Mouse (Mus musculus): Measurements from ENCODE around the gene Macrod1. TPM values are rescaled to one million over a fixed set of nuclear protein-coding genes. Genes with fewer than 3 reads are reported as not detected.
"Not testable (repeated sequence)": the region's sequence is repeated elsewhere in the genome, so short reads cannot be mapped to it uniquely, and the experiment has no call there.

Gene Macrod1
- polyA plus RNA-seq, 1 experiment from 2014 or later = 10.7 TPM

- ATAC-seq (ENCODE audit: low FRiP score, low TSS enrichment) = not testable (repeated sequence)
Measured at GRCm38 (mm10) chr19:7053382-7053781, 3.2 kb upstream of the Macrod1 start.

GRCm38 (mm10) chr19:7054772-7055171 is 1.8 kb upstream of the Macrod1 start:
- Histone ChIP-seq H3K9me3 (ENCODE audit: control insufficient read depth, low read length) (no peaks in the 10 kb centered on the region), H3K9ac (ENCODE audit: low read depth, low read length) (no peak overlapping the region), H3K27ac (ENCODE audit: low read depth, low read length) (no peak overlapping the region), H3K4me1 (ENCODE audit: control insufficient read depth, insufficient read depth, low read length) (peaks cover 7% of the 10 kb centered on the region), H3K27me3 (ENCODE audit: control insufficient read depth, insufficient read depth, low read length) (peaks cover 5% of the 10 kb centered on the region; the same call in 1 of the 2 replicates), H3K4me2 (replicated peaks; ENCODE audit: low read depth, low read length) (no peak overlapping the region), H3K36me3 (ENCODE audit: control insufficient read depth, insufficient read depth, low read length) (no peaks in the 10 kb centered on the region), H3K4me3 (ENCODE audit: low read length) (no peak overlapping the region)
- WGBS = 53% methylated on average over 10 of the region's 10 CpGs
- ATAC-seq (ENCODE audit: low FRiP score, low TSS enrichment) = no peak

More at GRCm38 (mm10) chr19:7053382-7053781, 3.2 kb upstream of the Macrod1 start:
- H3K36me3 ChIP-seq (ENCODE audit: control insufficient read depth, insufficient read depth, low read length); H3K9me3 ChIP-seq (ENCODE audit: control insufficient read depth, low read length); H3K27ac ChIP-seq (ENCODE audit: low read depth, low read length); H3K4me2 ChIP-seq (replicated peaks; ENCODE audit: low read depth, low read length); H3K9ac ChIP-seq (ENCODE audit: low read depth, low read length); H3K4me1 ChIP-seq (ENCODE audit: control insufficient read depth, insufficient read depth, low read length); H3K4me3 ChIP-seq (ENCODE audit: low read length); H3K27me3 ChIP-seq (ENCODE audit: control insufficient read depth, insufficient read depth, low read length): not testable (repeated sequence)
- 79% methylated on average over 4 of the region's 4 CpGs for WGBS

- H3K36me3 ChIP-seq (ENCODE audit: control insufficient read depth, insufficient read depth, low read length) = no peaks in the 10 kb centered on the region
- H3K27me3 ChIP-seq (ENCODE audit: control insufficient read depth, insufficient read depth, low read length) = peaks cover 5% of the 10 kb centered on the region; the same call in 1 of the 2 replicates
- H3K9me3 ChIP-seq (ENCODE audit: control insufficient read depth, low read length) = no peaks in the 10 kb centered on the region
- H3K27ac ChIP-seq (ENCODE audit: low read depth, low read length) = no peak overlapping the region
- 56% methylated on average over 3 of the region's 3 CpGs for WGBS
- no peak overlapping the region for H3K4me2 ChIP-seq (replicated peaks; ENCODE audit: low read depth, low read length)
- no peak for ATAC-seq (ENCODE audit: low FRiP score, low TSS enrichment)
- H3K9ac ChIP-seq (ENCODE audit: low read depth, low read length) = no peak overlapping the region
- peaks cover 7% of the 10 kb centered on the region for H3K4me1 ChIP-seq (ENCODE audit: control insufficient read depth, insufficient read depth, low read length)
- no peak overlapping the region for H3K4me3 ChIP-seq (ENCODE audit: low read length)
Measured at GRCm38 (mm10) chr19:7055173-7055572, 1.4 kb upstream of the Macrod1 start.

- Histone ChIP-seq H3K4me2 (replicated peaks; ENCODE audit: low read depth, low read length) (peak overlapping the region; percentile 99), H3K27ac (ENCODE audit: low read depth, low read length) (no peak overlapping the region; the same call in 1 of the 2 replicates), H3K4me1 (ENCODE audit: control insufficient read depth, insufficient read depth, low read length) (peaks cover 7% of the 10 kb centered on the region), H3K9me3 (ENCODE audit: control insufficient read depth, low read length) (no peaks in the 10 kb centered on the region), H3K9ac (ENCODE audit: low read depth, low read length) (peak overlapping the region; percentile 64), H3K4me3 (ENCODE audit: low read length) (peak overlapping the region; percentile 74), H3K27me3 (ENCODE audit: control insufficient read depth, insufficient read depth, low read length) (peaks cover 5% of the 10 kb centered on the region; the same call in 1 of the 2 replicates), H3K36me3 (ENCODE audit: control insufficient read depth, insufficient read depth, low read length) (no peaks in the 10 kb centered on the region)
- 2% methylated on average over 16 of the region's 16 CpGs for WGBS
- ATAC-seq (ENCODE audit: low FRiP score, low TSS enrichment) = peak; percentile 48
Measured at GRCm38 (mm10) chr19:7057126-7057721, 614 bp downstream of the Macrod1 start.

GRCm38 (mm10) chr19:7057722-7058207 is 1.2 kb downstream of the Macrod1 start:
- peak overlapping the region; percentile 99 for H3K4me2 ChIP-seq (replicated peaks; ENCODE audit: low read depth, low read length)
- under 1% methylated on average over 15 of the region's 15 CpGs for WGBS
- H3K27me3 ChIP-seq (ENCODE audit: control insufficient read depth, insufficient read depth, low read length) = peaks cover 5% of the 10 kb centered on the region; the same call in 1 of the 2 replicates
- peak overlapping the region; percentile 74 for H3K4me3 ChIP-seq (ENCODE audit: low read length)
- peak; percentile 86 for ATAC-seq (ENCODE audit: low FRiP score, low TSS enrichment)
- H3K36me3 ChIP-seq (ENCODE audit: control insufficient read depth, insufficient read depth, low read length) = no peaks in the 10 kb centered on the region
- peak overlapping the region; percentile 64; the same call in 1 of the 2 replicates for H3K9ac ChIP-seq (ENCODE audit: low read depth, low read length)
- peaks cover 7% of the 10 kb centered on the region for H3K4me1 ChIP-seq (ENCODE audit: control insufficient read depth, insufficient read depth, low read length)
- no peak overlapping the region; the same call in 1 of the 2 replicates for H3K27ac ChIP-seq (ENCODE audit: low read depth, low read length)
- no peaks in the 10 kb centered on the region for H3K9me3 ChIP-seq (ENCODE audit: control insufficient read depth, low read length)

- no peak for ATAC-seq (ENCODE audit: low FRiP score, low TSS enrichment)
- WGBS = 61% methylated on average over 6 of the region's 6 CpGs
- Histone ChIP-seq H3K27me3 (ENCODE audit: control insufficient read depth, insufficient read depth, low read length) (peaks cover 5% of the 10 kb centered on the region; the same call in 1 of the 2 replicates), H3K4me2 (replicated peaks; ENCODE audit: low read depth, low read length) (peak overlapping the region; percentile 99), H3K36me3 (ENCODE audit: control insufficient read depth, insufficient read depth, low read length) (no peaks in the 10 kb centered on the region), H3K27ac (ENCODE audit: low read depth, low read length) (no peak overlapping the region), H3K9ac (ENCODE audit: low read depth, low read length) (no peak overlapping the region), H3K9me3 (ENCODE audit: control insufficient read depth, low read length) (no peaks in the 10 kb centered on the region), H3K4me1 (ENCODE audit: control insufficient read depth, insufficient read depth, low read length) (peaks cover 7% of the 10 kb centered on the region), H3K4me3 (ENCODE audit: low read length) (no peak overlapping the region)
Measured at GRCm38 (mm10) chr19:7058541-7058940, 1.9 kb downstream of the Macrod1 start.

- H3K9me3 ChIP-seq (ENCODE audit: control insufficient read depth, low read length) = no peaks in the 10 kb centered on the region
- 91% methylated on average over 5 of the region's 5 CpGs for WGBS
- no peak for ATAC-seq (ENCODE audit: low FRiP score, low TSS enrichment)
- H3K9ac ChIP-seq (ENCODE audit: low read depth, low read length) = no peak overlapping the region
- H3K4me1 ChIP-seq (ENCODE audit: control insufficient read depth, insufficient read depth, low read length) = peaks cover 17% of the 10 kb centered on the region
- H3K36me3 ChIP-seq (ENCODE audit: control insufficient read depth, insufficient read depth, low read length) = no peaks in the 10 kb centered on the region
- H3K27me3 ChIP-seq (ENCODE audit: control insufficient read depth, insufficient read depth, low read length) = peaks cover 3% of the 10 kb centered on the region; the same call in 1 of the 2 replicates
- H3K27ac ChIP-seq (ENCODE audit: low read depth, low read length) = no peak overlapping the region
- H3K4me3 ChIP-seq (ENCODE audit: low read length) = no peak overlapping the region
- no peak overlapping the region for H3K4me2 ChIP-seq (replicated peaks; ENCODE audit: low read depth, low read length)
Measured at GRCm38 (mm10) chr19:7062110-7062509, 5.5 kb downstream of the Macrod1 start.

- Histone ChIP-seq H3K9ac (ENCODE audit: low read depth, low read length) (no peak overlapping the region), H3K9me3 (ENCODE audit: control insufficient read depth, low read length) (no peaks in the 10 kb centered on the region), H3K27me3 (ENCODE audit: control insufficient read depth, insufficient read depth, low read length) (no peaks in the 10 kb centered on the region), H3K4me1 (ENCODE audit: control insufficient read depth, insufficient read depth, low read length) (peaks cover 16% of the 10 kb centered on the region), H3K27ac (ENCODE audit: low read depth, low read length) (no peak overlapping the region), H3K4me3 (ENCODE audit: low read length) (no peak overlapping the region), H3K36me3 (ENCODE audit: control insufficient read depth, insufficient read depth, low read length) (no peaks in the 10 kb centered on the region), H3K4me2 (replicated peaks; ENCODE audit: low read depth, low read length) (no peak overlapping the region)
- no peak for ATAC-seq (ENCODE audit: low FRiP score, low TSS enrichment)
- WGBS = 91% methylated on average over 8 of the region's 8 CpGs
Measured at GRCm38 (mm10) chr19:7062916-7063315, 6.3 kb downstream of the Macrod1 start.

- H3K4me1 ChIP-seq (ENCODE audit: control insufficient read depth, insufficient read depth, low read length) = peaks cover 31% of the 10 kb centered on the region
- 0% methylated on average over 3 of the region's 3 CpGs for whole genome bisulfite sequencing
- peaks cover 4% of the 10 kb centered on the region; the same call in 1 of the 2 replicates for H3K27me3 ChIP-seq (ENCODE audit: control insufficient read depth, insufficient read depth, low read length)
- no peak overlapping the region for H3K9ac ChIP-seq (ENCODE audit: low read depth, low read length)
- H3K9me3 ChIP-seq (ENCODE audit: control insufficient read depth, low read length) = no peaks in the 10 kb centered on the region
- H3K36me3 ChIP-seq (ENCODE audit: control insufficient read depth, insufficient read depth, low read length) = no peaks in the 10 kb centered on the region
- no peak overlapping the region for H3K4me3 ChIP-seq (ENCODE audit: low read length)
- no peak overlapping the region for H3K4me2 ChIP-seq (replicated peaks; ENCODE audit: low read depth, low read length)
- no peak overlapping the region for H3K27ac ChIP-seq (ENCODE audit: low read depth, low read length)
- peak; percentile 56 for ATAC-seq (ENCODE audit: low FRiP score, low TSS enrichment)
Measured at GRCm38 (mm10) chr19:7064571-7064970, 8.0 kb downstream of the Macrod1 start.

All from kidney, embryonic 14.5 days (tissue).